Mouse (Mus musculus): ENCODE measurements around the gene Fhod1. TPM values are rescaled to one million over a fixed set of nuclear protein-coding genes. Genes with fewer than 3 reads are reported as not detected.

Gene Fhod1
- total and polyA plus RNA-seq, 3 experiments, result 2.5 to 10.9 TPM; not detected in 1

DNA sequence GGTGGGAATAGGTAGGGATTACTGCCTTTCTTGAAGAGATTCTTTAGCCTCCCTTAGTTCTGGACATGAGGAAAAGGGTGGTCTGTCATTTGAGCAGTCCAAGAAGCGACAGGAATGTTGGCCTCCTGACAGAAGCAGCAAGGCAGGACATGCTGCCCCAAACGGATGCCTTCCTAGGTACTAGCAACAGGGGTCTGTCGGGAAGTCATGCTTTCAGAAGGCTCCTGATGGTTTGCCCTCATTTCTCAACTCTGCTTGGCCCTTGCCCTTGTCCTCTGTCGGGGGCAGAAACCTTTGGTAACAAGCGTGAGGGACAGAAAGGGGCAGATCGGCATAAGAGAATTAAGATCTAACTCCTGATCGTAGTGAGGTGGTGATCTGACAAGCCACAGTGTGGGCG is 37.6 kb downstream of the Fhod1 start:
- TF ChIP-seq TAL1 (IDR thresholded peaks at IDR 0.05; ENCODE audit: low read length) (no peak), GATA1 (IDR thresholded peaks at IDR 0.05; ENCODE audit: low read depth, low read length) (no peak), MXI1 (IDR thresholded peaks at IDR 0.05; ENCODE audit: low read depth, low read length) (no peak)
- Histone ChIP-seq H3K9ac (ENCODE audit: control insufficient read depth, low read depth, low read length, poor library complexity, severe bottlenecking) (no peak overlapping the region), H3K4me3 (ENCODE audit: control insufficient read depth in 1 of 2, insufficient read depth in 1 of 2, low read depth in 2 of 2, low read length in 2 of 2) (no peak overlapping the region)

DNA sequence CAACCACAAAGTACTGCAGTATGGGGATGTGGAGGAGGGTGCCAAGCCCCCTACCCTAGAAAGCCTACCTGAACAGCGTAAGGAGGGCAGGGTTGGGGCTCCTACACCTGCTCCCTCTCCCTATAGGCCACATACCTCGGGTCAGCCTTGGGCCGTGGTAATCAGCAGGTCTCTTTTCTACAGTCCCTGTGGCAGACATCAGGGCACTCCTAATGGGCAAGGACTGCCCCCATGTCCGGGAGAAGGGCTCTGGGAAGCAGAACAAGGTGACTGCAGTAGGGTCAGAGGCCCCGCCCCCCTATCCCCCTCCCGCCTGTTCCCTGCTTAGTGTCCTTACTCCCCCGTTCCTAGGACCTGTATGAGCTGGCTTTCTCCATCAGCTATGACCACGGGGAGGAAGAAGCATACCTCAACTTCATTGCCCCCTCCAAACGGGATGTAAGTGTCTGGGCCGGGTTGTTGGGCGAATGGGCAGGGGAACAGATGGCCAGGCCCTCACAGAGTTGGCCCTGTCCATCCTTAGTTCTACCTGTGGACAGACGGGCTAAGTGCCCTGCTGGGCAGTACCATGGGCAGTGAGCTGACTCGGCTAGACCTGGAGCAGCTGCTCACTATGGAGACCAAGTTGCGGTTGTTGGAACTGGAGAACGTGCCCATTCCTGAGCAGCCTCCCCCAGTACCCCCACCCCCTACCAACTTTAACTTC is 38.5 kb downstream of the Fhod1 start:
- Histone ChIP-seq H3K9me3 (replicated peaks; ENCODE audit: insufficient read depth, low read length) (no peaks in the 10 kb centered on the region), H3K27ac (ENCODE audit: control insufficient read depth, low read depth, low read length) (no peak overlapping the region), H3K79me2 (ENCODE audit: control insufficient read depth, insufficient read depth, low read length, poor library complexity) (no peaks in the 10 kb centered on the region), H3K4me3 (ENCODE audit: control insufficient read depth in 1 of 2, insufficient read depth in 1 of 2, low read depth in 2 of 2, low read length in 2 of 2) (no peak overlapping the region), H3K27me3 (ENCODE audit: control insufficient read depth in 1 of 2, insufficient read depth in 2 of 2, low read length in 2 of 2) (no peaks in the 10 kb centered on the region), H3K36me3 (ENCODE audit: control insufficient read depth in 1 of 2, insufficient read depth in 2 of 2, low read length in 2 of 2) (peaks cover 0 to 29% of the 10 kb centered on the region in 2 experiments; a peak in 2 of 4 replicates), H3K9ac (ENCODE audit: control insufficient read depth, low read depth, low read length, poor library complexity, severe bottlenecking) (no peak overlapping the region), H3K4me1 (ENCODE audit: control insufficient read depth in 1 of 2, insufficient read depth in 2 of 2, low read length in 2 of 2) (peaks cover 22 to 33% of the 10 kb centered on the region in 2 experiments)
- TF ChIP-seq CHD1 (IDR thresholded peaks at IDR 0.05; ENCODE audit: low read depth, low read length) (no peak), TBP (IDR thresholded peaks at IDR 0.05; ENCODE audit: low read depth, low read length) (no peak), RCOR1 (IDR thresholded peaks at IDR 0.05; ENCODE audit: low read depth, low read length) (no peak)
- DNase-seq (ENCODE audit: low read depth, low spot score), result no peak

More for the DNA sequence above, 37.6 kb downstream of the Fhod1 start:
- Histone ChIP-seq H3K36me3 (ENCODE audit: control insufficient read depth in 1 of 2, insufficient read depth in 2 of 2, low read length in 2 of 2) (peaks cover 0 to 24% of the 10 kb centered on the region in 2 experiments; a peak in 2 of 4 replicates), H3K27ac (ENCODE audit: control insufficient read depth, low read depth, low read length) (no peak overlapping the region), H3K4me1 (ENCODE audit: control insufficient read depth in 1 of 2, insufficient read depth in 2 of 2, low read length in 2 of 2) (peaks cover 22 to 28% of the 10 kb centered on the region in 2 experiments), H3K79me2 (ENCODE audit: control insufficient read depth, insufficient read depth, low read length, poor library complexity) (no peaks in the 10 kb centered on the region), H3K9me3 (replicated peaks; ENCODE audit: insufficient read depth, low read length) (no peaks in the 10 kb centered on the region), H3K27me3 (ENCODE audit: control insufficient read depth in 1 of 2, insufficient read depth in 2 of 2, low read length in 2 of 2) (no peaks in the 10 kb centered on the region)
- no peak for DNase-seq (ENCODE audit: low read depth, low spot score)

DNA sequence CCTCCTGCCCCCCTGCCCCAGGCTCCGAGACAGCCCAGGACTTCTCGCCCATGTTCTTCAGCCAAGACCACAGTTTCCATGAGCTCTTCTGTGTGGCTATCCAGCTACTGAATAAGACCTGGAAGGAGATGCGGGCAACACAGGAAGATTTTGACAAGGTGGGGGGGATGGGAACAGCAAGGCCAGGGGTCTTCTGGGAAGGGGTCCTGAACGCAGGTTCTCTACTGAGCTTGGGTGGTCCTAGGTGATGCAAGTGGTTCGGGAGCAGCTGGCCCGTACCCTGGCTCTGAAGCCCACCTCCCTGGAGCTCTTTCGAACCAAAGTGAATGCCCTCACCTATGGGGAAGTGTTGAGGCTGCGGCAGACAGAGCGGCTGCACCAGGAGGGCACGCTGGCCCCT is 39.3 kb downstream of the Fhod1 start:
- Histone ChIP-seq H3K27ac (ENCODE audit: control insufficient read depth, low read depth, low read length) (no peak overlapping the region), H3K9me3 (replicated peaks; ENCODE audit: insufficient read depth, low read length) (no peaks in the 10 kb centered on the region), H3K4me1 (ENCODE audit: control insufficient read depth in 1 of 2, insufficient read depth in 2 of 2, low read length in 2 of 2) (peaks cover 17 to 33% of the 10 kb centered on the region in 2 experiments), H3K9ac (ENCODE audit: control insufficient read depth, low read depth, low read length, poor library complexity, severe bottlenecking) (no peak overlapping the region), H3K27me3 (ENCODE audit: control insufficient read depth in 1 of 2, insufficient read depth in 2 of 2, low read length in 2 of 2) (no peaks in the 10 kb centered on the region), H3K36me3 (ENCODE audit: control insufficient read depth in 1 of 2, insufficient read depth in 2 of 2, low read length in 2 of 2) (peaks cover 0 to 27% of the 10 kb centered on the region in 2 experiments; a peak in 2 of 4 replicates), H3K4me3 (ENCODE audit: control insufficient read depth in 1 of 2, insufficient read depth in 1 of 2, low read depth in 2 of 2, low read length in 2 of 2) (no peak overlapping the region), H3K79me2 (ENCODE audit: control insufficient read depth, insufficient read depth, low read length, poor library complexity) (no peaks in the 10 kb centered on the region)
- TF ChIP-seq MAFK (IDR thresholded peaks at IDR 0.05; ENCODE audit: borderline replicate concordance, low read depth, low read length), result no peak
- no peak for TF ChIP-seq CHD2 (IDR thresholded peaks at IDR 0.05; ENCODE audit: low read length)
- TF ChIP-seq BHLHE40 (IDR thresholded peaks at IDR 0.05; ENCODE audit: borderline replicate concordance, low read depth, low read length), result no peak
- no peak for TF ChIP-seq ELF1 (IDR thresholded peaks at IDR 0.05; ENCODE audit: low read depth, low read length)
- no peak for TF ChIP-seq SIN3A (IDR thresholded peaks at IDR 0.05; ENCODE audit: low read length)
- no peak for TF ChIP-seq TAL1 (IDR thresholded peaks at IDR 0.05; ENCODE audit: low read length)
- no peak for TF ChIP-seq UBTF (IDR thresholded peaks at IDR 0.05; ENCODE audit: borderline replicate concordance, insufficient read depth, low read depth, low read length)
- TF ChIP-seq ETS1 (IDR thresholded peaks at IDR 0.05; ENCODE audit: low read depth, low read length), result no peak
- no peak for TF ChIP-seq POLR2AphosphoS5 (IDR thresholded peaks at IDR 0.05; ENCODE audit: borderline replicate concordance, low read depth, low read length)
- TF ChIP-seq MAZ (IDR thresholded peaks at IDR 0.05; ENCODE audit: low read depth, low read length), result no peak
- TF ChIP-seq CTCF (IDR thresholded peaks at IDR 0.05 in 2 of 3, conservative IDR thresholded peaks at IDR 0.05 in 1 of 3; ENCODE audit: control insufficient read depth in 1 of 3, insufficient read depth in 1 of 3, low read depth in 2 of 3, low read length in 3 of 3, poor library complexity in 1 of 3, severe bottlenecking in 1 of 3), result no peak
- TF ChIP-seq NRF1 (IDR thresholded peaks at IDR 0.05; ENCODE audit: insufficient read depth, low read depth, low read length, poor library complexity, severe bottlenecking), result no peak
- TF ChIP-seq RCOR1 (IDR thresholded peaks at IDR 0.05; ENCODE audit: low read depth, low read length), result no peak
- TF ChIP-seq JUND (IDR thresholded peaks at IDR 0.05; ENCODE audit: low read depth, low read length), result no peak
- no peak for TF ChIP-seq ZC3H11A (IDR thresholded peaks at IDR 0.05; ENCODE audit: low read depth, low read length)
- no peak for TF ChIP-seq USF1 (IDR thresholded peaks at IDR 0.05; ENCODE audit: low read depth, low read length)
- no peak for DNase-seq (ENCODE audit: low read depth, low spot score)
